Mouse (Mus musculus): Measurements from ENCODE around the gene Lce3c. TPM values are rescaled to one million over a fixed set of nuclear protein-coding genes. Genes with fewer than 3 reads are reported as not detected.

Lce3c gene
- polyA plus RNA-seq, 1 experiment from 2014 or later, result 4.0 TPM

GRCm38 (mm10) chr3:92966761-92967160, 22.5 kb downstream of the Lce3c start, which contains the start of gene Lce3e:
Gene Lce3e (plus strand): TSS chr3:92967061.
- 71% methylated on average over 2 of the region's 2 CpGs for WGBS
- H3K36me3 ChIP-seq (ENCODE audit: control insufficient read depth, insufficient read depth, low read length), result no peaks in the 10 kb centered on the region
- H3K27me3 ChIP-seq (ENCODE audit: control insufficient read depth, insufficient read depth, low read length), result no peaks in the 10 kb centered on the region
- ATAC-seq (ENCODE audit: insufficient read depth, low FRiP score), result no peak
- no peak within 1 kb of the TSS for H3K9ac ChIP-seq (ENCODE audit: low read length)
- no peaks in the 10 kb centered on the region for H3K4me1 ChIP-seq (ENCODE audit: control insufficient read depth, insufficient read depth, low read length)
- no peak within 1 kb of the TSS for H3K4me2 ChIP-seq (ENCODE audit: low read depth, low read length)
- no peak within 1 kb of the TSS for H3K27ac ChIP-seq (ENCODE audit: low read length)
- no peak within 1 kb of the TSS for H3K4me3 ChIP-seq (replicated peaks; ENCODE audit: low read length)
- H3K9me3 ChIP-seq (replicated peaks; ENCODE audit: control insufficient read depth, low read length), result no peaks in the 10 kb centered on the region

DNA sequence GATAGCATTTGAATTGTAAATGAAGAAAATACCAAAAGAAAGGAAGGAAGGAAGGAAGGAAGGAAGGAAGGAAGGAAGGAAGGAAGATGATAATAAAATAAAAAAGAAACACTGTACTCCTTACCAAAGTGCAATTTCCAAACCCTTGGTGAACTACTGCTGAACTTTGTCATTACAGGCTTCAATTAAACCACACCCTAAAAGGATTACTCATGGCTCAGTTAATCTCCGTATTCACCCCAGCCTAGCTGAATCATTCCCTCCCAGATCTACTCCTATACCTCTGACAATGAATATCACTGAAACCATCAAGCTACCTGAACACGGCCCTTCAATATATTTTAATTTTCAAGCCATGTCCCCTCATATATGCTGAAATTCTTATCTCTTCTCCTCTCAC, 34.2 kb downstream of the Lce3c start:
- Histone ChIP-seq H3K4me2 (ENCODE audit: low read depth, low read length) (no peak overlapping the region), H3K36me3 (ENCODE audit: control insufficient read depth, insufficient read depth, low read length) (no peaks in the 10 kb centered on the region), H3K9ac (ENCODE audit: low read length) (no peak overlapping the region), H3K27ac (ENCODE audit: low read length) (no peak overlapping the region), H3K27me3 (ENCODE audit: control insufficient read depth, insufficient read depth, low read length) (no peaks in the 10 kb centered on the region), H3K4me3 (replicated peaks; ENCODE audit: low read length) (no peak overlapping the region), H3K9me3 (replicated peaks; ENCODE audit: control insufficient read depth, low read length) (no peaks in the 10 kb centered on the region), H3K4me1 (ENCODE audit: control insufficient read depth, insufficient read depth, low read length) (no peaks in the 10 kb centered on the region)
- no peak for ATAC-seq (ENCODE audit: insufficient read depth, low FRiP score)
- 69% methylated on average over 2 of the region's 2 CpGs for WGBS

DNA sequence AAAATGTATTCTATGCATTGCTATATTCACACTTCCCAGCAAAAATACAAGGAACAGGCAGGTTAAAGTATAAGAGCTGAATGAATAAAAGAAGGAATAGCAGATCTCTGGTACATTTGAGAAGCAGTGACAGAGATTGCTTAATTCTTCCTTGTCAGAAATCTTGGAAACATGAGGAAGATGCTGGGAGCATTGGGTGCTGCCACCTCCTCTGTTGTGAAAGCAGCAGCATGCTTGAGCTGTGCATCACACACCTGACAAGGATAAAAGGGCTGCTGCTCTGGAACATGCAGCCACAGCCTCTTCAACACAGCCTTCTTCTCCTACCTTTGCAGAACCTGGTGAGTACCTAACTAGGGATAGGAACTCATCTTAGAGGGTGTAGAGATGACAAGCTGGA, 47.6 kb downstream of the Lce3c start, which contains the start of gene Lce3f:
TSS of gene Lce3f (plus strand) at position 301 of the 400 bp plus-strand sequence.
- Histone ChIP-seq H3K36me3 (ENCODE audit: control insufficient read depth, insufficient read depth, low read length) (no peaks in the 10 kb centered on the region), H3K4me3 (replicated peaks; ENCODE audit: low read length) (no peak within 1 kb of the TSS), H3K4me2 (ENCODE audit: low read depth, low read length) (no peak within 1 kb of the TSS), H3K27me3 (ENCODE audit: control insufficient read depth, insufficient read depth, low read length) (no peaks in the 10 kb centered on the region), H3K27ac (ENCODE audit: low read length) (no peak within 1 kb of the TSS), H3K9ac (ENCODE audit: low read length) (no peak within 1 kb of the TSS), H3K4me1 (ENCODE audit: control insufficient read depth, insufficient read depth, low read length) (no peaks in the 10 kb centered on the region), H3K9me3 (replicated peaks; ENCODE audit: control insufficient read depth, low read length) (no peaks in the 10 kb centered on the region)
- ATAC-seq (ENCODE audit: insufficient read depth, low FRiP score), result no peak

Other genes starting within 250 kb of the Lce3c start
- not detected in 2 replicates for gene Lce1e, start 235.4 kb upstream of the Lce3c start, polyA plus RNA-seq (2015; fragmentation: Nextera tagmentation; extraction: Ambion mirVana)
- gene Lce1f, start 224.1 kb upstream of the Lce3c start, polyA plus RNA-seq (2015; fragmentation: Nextera tagmentation; extraction: Ambion mirVana), result not detected in 2 replicates
- not detected in 2 replicates for gene Gm38119, start 205.4 kb upstream of the Lce3c start, polyA plus RNA-seq (2015; fragmentation: Nextera tagmentation; extraction: Ambion mirVana)
- gene Lce1g, start 192.1 kb upstream of the Lce3c start, polyA plus RNA-seq (2015; fragmentation: Nextera tagmentation; extraction: Ambion mirVana), result not detected in 2 replicates
- gene Lce1h, start 179.4 kb upstream of the Lce3c start, polyA plus RNA-seq (2015; fragmentation: Nextera tagmentation; extraction: Ambion mirVana), result not detected in 2 replicates
- gene Lce1i, start 165.6 kb upstream of the Lce3c start, polyA plus RNA-seq (2015; fragmentation: Nextera tagmentation; extraction: Ambion mirVana), result 0.32 TPM in 1 of 2 replicates, not detected in the other
- not detected in 2 replicates for gene Lce1j, start 154.0 kb upstream of the Lce3c start, polyA plus RNA-seq (2015; fragmentation: Nextera tagmentation; extraction: Ambion mirVana)
- not detected in 2 replicates for gene Lce1k, start 136.6 kb upstream of the Lce3c start, polyA plus RNA-seq (2015; fragmentation: Nextera tagmentation; extraction: Ambion mirVana)
- 0.84 and 1.4 TPM in 2 replicates for gene Kprp, start 117.2 kb upstream of the Lce3c start, polyA plus RNA-seq (2015; fragmentation: Nextera tagmentation; extraction: Ambion mirVana)
- gene Lce1l, start 93.2 kb upstream of the Lce3c start, polyA plus RNA-seq (2015; fragmentation: Nextera tagmentation; extraction: Ambion mirVana), result not detected in 2 replicates
- not detected in 2 replicates for gene 2310050C09Rik, start 74.3 kb upstream of the Lce3c start, polyA plus RNA-seq (2015; fragmentation: Nextera tagmentation; extraction: Ambion mirVana)
- 7.5 and 10.8 TPM in 2 replicates for gene Lce3a, start 18.3 kb upstream of the Lce3c start, polyA plus RNA-seq (2015; fragmentation: Nextera tagmentation; extraction: Ambion mirVana)
- gene Lce3b, start 11.5 kb upstream of the Lce3c start, polyA plus RNA-seq (2015; fragmentation: Nextera tagmentation; extraction: Ambion mirVana), result 1.7 and 2.1 TPM in 2 replicates
- gene Lce3d, start 12.9 kb downstream of the Lce3c start, polyA plus RNA-seq (2015; fragmentation: Nextera tagmentation; extraction: Ambion mirVana), result not detected in 2 replicates
- 5.9 TPM in 2 replicates for gene Lce3e, start 22.6 kb downstream of the Lce3c start, polyA plus RNA-seq (2015; fragmentation: Nextera tagmentation; extraction: Ambion mirVana)
- gene Lce3f, start 47.7 kb downstream of the Lce3c start, polyA plus RNA-seq (2015; fragmentation: Nextera tagmentation; extraction: Ambion mirVana), result 25.6 and 36.2 TPM in 2 replicates
- gene Crct1, start 71.2 kb downstream of the Lce3c start, polyA plus RNA-seq (2015; fragmentation: Nextera tagmentation; extraction: Ambion mirVana), result 83.5 and 173 TPM in 2 replicates
- gene Lce1m, start 74.6 kb downstream of the Lce3c start, polyA plus RNA-seq (2015; fragmentation: Nextera tagmentation; extraction: Ambion mirVana), result 0.15 TPM in 1 of 2 replicates, not detected in the other
- not detected in 2 replicates for gene Gm4858, start 124.3 kb downstream of the Lce3c start, polyA plus RNA-seq (2015; fragmentation: Nextera tagmentation; extraction: Ambion mirVana)
- gene Crnn, start 200.3 kb downstream of the Lce3c start, polyA plus RNA-seq (2015; fragmentation: Nextera tagmentation; extraction: Ambion mirVana), result 1.6 and 2.4 TPM in 2 replicates